Mouse (Mus musculus) brain, embryonic 14.5 days (tissue): ENCODE measurements around the gene Pde11a. TPM values are rescaled to one million over a fixed set of nuclear protein-coding genes. Genes with fewer than 3 reads are reported as not detected.

Source experiments
- DNase-seq: peaks from one replicate; pipeline ENCODE4 v3.0.0-alpha.2; 2011; ENCODE audit warnings: low read depth
- CTCF ChIP-seq: fragments of 200-500 bp; IDR thresholded peaks from 2 replicates; pipeline ENCODE4 v1.5.1; 2012; ENCODE audit warnings: inconsistent platforms, mild to moderate bottlenecking, moderate library complexity, borderline replicate concordance; ENCODE audit not compliant: insufficient read depth, insufficient read length; ENCODE audit errors: extremely low read depth
- POLR2A ChIP-seq: fragments of 200-500 bp; IDR thresholded peaks from 2 replicates; pipeline ENCODE4 v1.6.1; 2012; ENCODE audit warnings: mild to moderate bottlenecking, inconsistent platforms, borderline replicate concordance; ENCODE audit not compliant: poor library complexity, insufficient read depth, insufficient read length, severe bottlenecking; ENCODE audit errors: extremely low read depth
- polyA plus RNA-seq: library from polyadenylated mRNA; depleted of rRNA; stranded (reverse); fragments of >200 nt; gene quantifications from 2 replicates; pipeline ENCODE4 v1.2.3, GENCODE M21; 2012

The Pde11a gene
- polyA plus RNA-seq, 1 experiment: 0.53 TPM

GRCm38 (mm10) chr2:76128105-76129057 lies 210.2 kb downstream of the Pde11a start:
- peak; percentile 43; the same call in 1 of the 2 replicates for TF ChIP-seq CTCF
- TF ChIP-seq POLR2A: no peak
- DNase-seq: peak; percentile 55

DNA sequence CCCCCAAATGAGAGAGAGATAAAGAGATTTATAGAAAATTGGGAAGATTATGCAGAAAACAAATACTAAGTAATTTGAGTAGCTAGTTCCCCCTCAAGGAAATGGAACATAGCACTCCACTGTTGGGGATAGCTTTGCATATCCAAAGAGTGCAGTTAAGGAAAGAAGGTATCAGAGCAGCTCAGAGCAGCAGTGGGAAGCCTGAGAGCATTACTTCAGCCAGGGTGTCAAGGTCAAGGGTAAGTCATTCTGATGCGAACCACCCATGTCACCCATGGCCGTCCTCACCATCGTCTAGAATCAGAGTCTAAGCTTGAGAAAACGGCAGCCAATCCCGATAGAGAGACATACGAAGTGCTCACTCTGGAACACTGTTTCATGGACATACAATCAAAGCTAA lies 211.9 kb downstream of the Pde11a start:
- no peak for DNase-seq
- TF ChIP-seq CTCF (no peak), POLR2A (no peak)

DNA sequence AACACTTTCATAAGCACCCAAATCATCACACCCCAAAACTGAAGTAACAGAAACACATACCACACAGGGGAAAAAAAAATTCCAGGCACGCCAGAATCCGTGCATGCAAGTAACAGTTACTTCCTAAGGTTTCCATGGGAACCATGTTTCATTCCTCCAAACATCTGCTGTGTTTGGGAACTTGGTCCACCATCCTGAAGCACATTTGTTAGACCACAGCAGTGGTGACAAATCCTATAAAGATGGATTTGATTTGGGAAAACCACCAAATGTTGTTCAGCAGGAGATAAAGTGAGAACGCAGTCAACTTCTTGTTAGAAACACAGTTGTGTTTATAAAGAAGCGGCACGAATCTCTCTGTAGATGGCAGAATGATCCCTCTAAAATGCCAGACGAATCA lies 213.8 kb downstream of the Pde11a start:
- no peak for TF ChIP-seq CTCF
- no peak for TF ChIP-seq POLR2A
- peak; percentile 71 for DNase-seq

DNA sequence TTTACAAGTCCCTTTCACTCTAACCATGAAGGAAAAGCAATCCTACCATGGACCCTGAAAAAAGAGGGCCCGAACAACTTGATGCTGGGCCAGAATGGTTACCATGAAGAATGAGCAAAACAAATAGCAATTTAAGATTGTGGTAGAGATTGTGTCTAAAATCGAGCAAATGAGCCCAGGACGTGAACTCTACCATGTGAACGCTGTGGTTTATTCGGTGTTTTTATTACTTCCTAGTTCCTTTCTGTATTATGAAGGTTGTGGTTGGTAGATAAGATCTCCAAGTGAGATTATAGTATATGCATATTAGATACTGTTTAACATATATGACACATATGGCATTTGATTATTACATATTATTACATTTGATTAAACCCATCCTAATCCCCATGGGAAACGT lies 216.4 kb downstream of the Pde11a start:
- no peak for DNase-seq
- TF ChIP-seq CTCF: no peak
- no peak for TF ChIP-seq POLR2A

GRCm38 (mm10) chr2:76119848-76120247 lies 218.7 kb downstream of the Pde11a start:
- TF ChIP-seq CTCF (no peak), POLR2A (no peak)
- DNase-seq: no peak

- DNase-seq: no peak
- TF ChIP-seq CTCF (no peak), POLR2A (no peak)
These were observed 220.1 kb downstream of the Pde11a start for GRCm38 (mm10) chr2:76118491-76118890.

GRCm38 (mm10) chr2:76117219-76117618 lies 221.4 kb downstream of the Pde11a start:
- DNase-seq: no peak
- no peak for TF ChIP-seq POLR2A
- no peak for TF ChIP-seq CTCF

- peak; percentile 79 for DNase-seq
- TF ChIP-seq CTCF: peak; percentile 70; the same call in 1 of the 2 replicates
- no peak for TF ChIP-seq POLR2A
These were observed 222.9 kb downstream of the Pde11a start for GRCm38 (mm10) chr2:76115696-76116095.

DNA sequence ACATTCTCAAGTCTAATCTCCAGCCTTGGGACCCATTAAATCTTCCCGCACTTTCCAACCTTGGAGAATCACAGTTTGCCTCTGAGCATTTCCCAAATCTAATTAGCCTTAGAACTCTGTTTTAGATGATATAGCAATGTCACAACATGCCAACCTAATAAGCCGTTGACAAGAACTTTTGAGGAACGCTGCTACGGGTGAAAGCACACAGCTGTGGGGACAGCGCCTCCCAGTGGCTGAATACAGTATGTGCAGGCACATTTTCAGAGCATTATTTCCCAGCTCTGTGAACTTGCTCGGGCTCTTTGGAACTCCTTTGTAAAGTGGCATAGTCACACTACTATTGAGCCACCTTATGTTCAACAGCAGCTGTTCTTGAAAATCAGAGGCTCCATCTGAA lies 223.8 kb downstream of the Pde11a start:
- peak; percentile 56 for DNase-seq
- TF ChIP-seq POLR2A (no peak), CTCF (peak; percentile 92)

DNA sequence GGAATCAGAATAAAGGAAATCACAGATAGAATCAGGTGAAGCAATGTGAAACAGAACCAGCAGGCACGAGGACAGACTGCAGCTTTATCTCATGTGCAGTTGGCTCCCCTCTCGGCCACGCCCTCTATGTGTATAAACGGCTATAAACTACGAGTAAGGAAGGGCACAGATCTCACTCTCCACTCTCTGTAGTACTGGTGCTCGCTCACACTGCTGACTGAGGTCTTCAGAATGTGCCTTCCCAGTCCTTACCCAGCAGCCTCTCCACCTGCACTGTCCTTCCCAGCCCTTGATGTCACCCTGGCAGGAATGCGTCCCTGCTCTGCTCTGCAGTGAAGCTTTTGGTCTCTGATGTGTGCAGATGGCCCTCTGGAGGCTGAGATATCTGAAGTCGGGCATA lies 228.9 kb downstream of the Pde11a start:
- DNase-seq: no peak
- TF ChIP-seq CTCF: no peak
- no peak for TF ChIP-seq POLR2A

GRCm38 (mm10) chr2:76101889-76102602 lies 236.5 kb downstream of the Pde11a start:
- DNase-seq: peak; percentile 62
- TF ChIP-seq POLR2A (no peak), CTCF (peak; percentile 52; the same call in 1 of the 2 replicates)
